Mouse (Mus musculus): Measurements from ENCODE around the gene Accsl.

The Accsl gene

GRCm38 (mm10) chr2:93880981-93881380, 12.0 kb upstream of the Accsl start:
- in situ Hi-C loops (cut with MboI; ENCODE audit: low pct_unique_long_range_greater_than_20kb in 1 of 2, low sequenced_read_pairs in 2 of 2, unreplicated experiment in 1 of 2) = no loop called here

GRCm38 (mm10) chr2:93880450-93880849, 11.5 kb upstream of the Accsl start:
- in situ Hi-C loops (cut with MboI; ENCODE audit: low pct_unique_long_range_greater_than_20kb in 1 of 2, low sequenced_read_pairs in 2 of 2, unreplicated experiment in 1 of 2) = no loop called here

GRCm38 (mm10) chr2:93877005-93877404, 8.0 kb upstream of the Accsl start:
- in situ Hi-C loops (cut with MboI; ENCODE audit: low pct_unique_long_range_greater_than_20kb in 1 of 2, low sequenced_read_pairs in 2 of 2, unreplicated experiment in 1 of 2) = loop anchor here in 1 of 2 experiments (10.0 kb wide), 1 partner anchor 128 kb away; no protein-coding TSS in a partner anchor

DNA sequence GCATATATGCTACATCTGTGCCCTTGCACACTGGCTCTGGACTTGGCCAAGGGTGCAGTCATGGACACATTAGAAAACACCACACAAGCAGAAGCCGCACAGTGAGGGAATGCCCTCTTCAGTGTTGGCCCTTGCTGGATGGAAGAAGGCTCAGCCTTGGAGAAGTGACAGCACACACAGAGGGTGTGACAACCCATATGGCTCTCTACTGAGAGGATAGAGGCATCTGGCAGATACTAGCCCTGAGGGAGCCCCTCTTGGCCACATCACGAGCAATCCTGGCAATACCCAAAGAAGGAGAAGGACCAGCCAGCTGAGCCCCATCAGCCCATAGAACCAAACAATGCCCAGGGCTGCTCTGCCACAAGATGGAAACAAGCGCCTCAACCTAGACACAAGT, 5.6 kb upstream of the Accsl start:
- in situ Hi-C loops (cut with MboI; ENCODE audit: low pct_unique_long_range_greater_than_20kb in 1 of 2, low sequenced_read_pairs in 2 of 2, unreplicated experiment in 1 of 2) = loop anchor here in 1 of 2 experiments (10.0 kb wide), 1 partner anchor 130 kb away; no protein-coding TSS in a partner anchor

- in situ Hi-C loops (cut with MboI; ENCODE audit: low pct_unique_long_range_greater_than_20kb in 1 of 2, low sequenced_read_pairs in 2 of 2, unreplicated experiment in 1 of 2) = loop anchor here in 1 of 2 experiments (10.0 kb wide), 1 partner anchor 131 kb away; no protein-coding TSS in a partner anchor
These were observed 5.2 kb upstream of the Accsl start for GRCm38 (mm10) chr2:93874227-93874514.

GRCm38 (mm10) chr2:93873449-93874226, 4.7 kb upstream of the Accsl start:
- in situ Hi-C loops (cut with MboI; ENCODE audit: low pct_unique_long_range_greater_than_20kb in 1 of 2, low sequenced_read_pairs in 2 of 2, unreplicated experiment in 1 of 2) = loop anchor here in 1 of 2 experiments (10.0 kb wide), 1 partner anchor 131 kb away; no protein-coding TSS in a partner anchor

DNA sequence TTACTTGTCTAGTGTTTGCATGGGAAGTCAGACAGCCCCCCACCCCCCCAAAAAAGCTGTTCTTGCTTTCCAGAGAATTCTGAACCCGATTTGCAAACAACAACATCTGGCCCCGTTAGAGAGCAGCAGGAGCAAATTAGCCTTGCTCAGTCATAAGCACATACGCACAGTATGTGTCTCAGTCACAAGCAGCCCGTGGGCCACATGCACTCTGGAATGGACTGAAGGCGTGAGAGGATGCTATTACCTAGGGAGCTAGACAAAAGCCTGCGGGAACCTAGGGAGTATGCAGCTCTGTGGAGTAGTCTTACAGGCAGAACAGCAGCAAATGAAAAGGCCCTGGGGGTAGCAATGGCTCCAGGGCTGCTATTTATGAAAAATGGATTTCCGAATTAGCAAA, 3.3 kb upstream of the Accsl start:
- in situ Hi-C loops (cut with MboI; ENCODE audit: low pct_unique_long_range_greater_than_20kb in 1 of 2, low sequenced_read_pairs in 2 of 2, unreplicated experiment in 1 of 2) = loop anchor here in 1 of 2 experiments (10.0 kb wide), 1 partner anchor 133 kb away; no protein-coding TSS in a partner anchor

DNA sequence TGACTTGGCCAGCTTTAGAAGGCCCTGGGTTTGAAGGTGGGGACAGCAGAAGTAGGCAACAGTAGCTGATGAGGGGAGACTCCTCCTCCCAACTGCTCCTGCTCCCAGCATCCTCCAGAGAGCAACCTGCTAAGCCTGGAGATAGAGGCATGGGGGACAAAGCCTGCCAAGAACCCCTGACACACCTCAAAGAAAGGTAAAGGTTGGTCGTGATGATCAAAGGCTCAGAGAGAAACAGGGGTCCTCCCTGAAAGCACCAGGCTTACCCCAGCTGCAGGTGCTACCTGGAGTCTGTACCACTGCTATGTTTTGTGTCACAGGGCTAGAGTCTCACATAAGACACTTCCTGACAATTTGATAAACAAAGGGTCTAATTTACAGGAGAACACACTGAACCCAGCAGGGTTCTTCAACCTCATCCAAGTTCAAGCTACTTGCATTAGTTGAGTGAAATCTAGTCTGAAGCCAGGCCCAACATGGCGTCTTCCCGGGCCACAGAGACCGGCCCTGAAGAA, 2.5 kb upstream of the Accsl start:
- in situ Hi-C loops (cut with MboI; ENCODE audit: low pct_unique_long_range_greater_than_20kb in 1 of 2, low sequenced_read_pairs in 2 of 2, unreplicated experiment in 1 of 2) = loop anchor here in 1 of 2 experiments (10.0 kb wide), 1 partner anchor 133 kb away; no protein-coding TSS in a partner anchor

DNA sequence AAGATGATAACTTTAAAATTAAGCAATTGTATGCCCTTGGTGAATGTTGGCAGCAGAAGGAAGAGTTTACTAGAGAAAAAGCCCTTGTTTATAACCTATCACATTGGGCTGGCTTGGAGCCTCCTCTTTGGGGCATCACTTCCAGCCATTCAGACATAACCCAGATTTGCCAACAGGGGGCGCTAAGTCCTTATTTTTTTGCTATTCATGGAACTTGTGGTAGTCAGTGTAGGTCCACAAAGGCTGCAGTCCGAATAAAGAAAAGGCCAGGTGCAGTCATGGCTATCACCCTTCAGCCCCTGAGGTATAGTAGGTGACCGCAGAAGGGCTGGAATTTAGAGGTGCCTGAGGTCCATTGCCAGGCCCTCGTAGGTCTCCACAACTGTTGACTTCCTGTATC, 1.9 kb upstream of the Accsl start:
- in situ Hi-C loops (cut with MboI; ENCODE audit: low pct_unique_long_range_greater_than_20kb in 1 of 2, low sequenced_read_pairs in 2 of 2, unreplicated experiment in 1 of 2) = loop anchor here in 1 of 2 experiments (10.0 kb wide), 1 partner anchor 134 kb away; no protein-coding TSS in a partner anchor

GRCm38 (mm10) chr2:93868566-93868965, 391 bp downstream of the Accsl start:
- in situ Hi-C loops (cut with MboI; ENCODE audit: low pct_unique_long_range_greater_than_20kb in 1 of 2, low sequenced_read_pairs in 2 of 2, unreplicated experiment in 1 of 2) = no loop called here

DNA sequence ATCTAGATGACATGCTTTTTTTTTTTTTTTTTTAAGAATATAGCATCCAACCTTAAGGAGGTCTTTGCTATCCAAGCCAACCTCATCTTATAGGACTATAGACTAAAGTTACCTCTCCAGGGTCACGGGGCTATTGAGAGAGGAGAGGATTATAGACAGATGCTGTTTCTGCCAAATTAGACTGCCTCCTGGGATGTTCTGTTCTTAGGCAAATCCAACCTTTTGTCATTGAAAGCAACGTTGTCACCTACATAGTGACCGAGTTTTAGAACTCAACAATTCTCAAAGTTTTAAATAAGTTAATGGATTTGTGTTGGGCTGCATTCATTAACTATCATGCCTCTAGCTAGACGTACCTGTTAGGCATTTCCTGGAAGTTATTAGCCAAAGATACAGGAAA, 5.7 kb downstream of the Accsl start:
- in situ Hi-C loops (cut with MboI; ENCODE audit: low pct_unique_long_range_greater_than_20kb in 1 of 2, low sequenced_read_pairs in 2 of 2, unreplicated experiment in 1 of 2) = no loop called here

GRCm38 (mm10) chr2:93858845-93859244, 10.1 kb downstream of the Accsl start:
- in situ Hi-C loops (cut with MboI; ENCODE audit: low pct_unique_long_range_greater_than_20kb in 1 of 2, low sequenced_read_pairs in 2 of 2, unreplicated experiment in 1 of 2) = no loop called here

DNA sequence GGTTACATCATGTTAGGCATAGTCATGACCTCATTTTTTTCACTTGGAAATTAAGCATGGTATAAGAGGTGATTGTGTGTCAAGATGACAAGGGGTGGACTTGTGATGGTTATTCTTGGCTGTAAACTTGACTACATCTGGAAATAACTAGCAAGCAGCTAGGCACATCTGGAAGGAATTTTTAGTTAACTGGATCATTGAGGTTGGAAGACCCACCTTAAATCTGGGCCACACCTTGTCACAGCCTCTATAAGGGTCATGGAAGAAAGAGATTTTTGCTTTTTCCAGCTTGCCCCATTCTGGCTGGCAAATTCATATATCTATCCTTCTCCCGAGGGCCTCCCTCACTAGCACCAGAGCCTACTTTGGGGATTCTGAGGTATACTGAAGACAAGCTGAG, 17.7 kb downstream of the Accsl start:
- in situ Hi-C loops (cut with MboI; ENCODE audit: low pct_unique_long_range_greater_than_20kb in 1 of 2, low sequenced_read_pairs in 2 of 2, unreplicated experiment in 1 of 2) = no loop called here

DNA sequence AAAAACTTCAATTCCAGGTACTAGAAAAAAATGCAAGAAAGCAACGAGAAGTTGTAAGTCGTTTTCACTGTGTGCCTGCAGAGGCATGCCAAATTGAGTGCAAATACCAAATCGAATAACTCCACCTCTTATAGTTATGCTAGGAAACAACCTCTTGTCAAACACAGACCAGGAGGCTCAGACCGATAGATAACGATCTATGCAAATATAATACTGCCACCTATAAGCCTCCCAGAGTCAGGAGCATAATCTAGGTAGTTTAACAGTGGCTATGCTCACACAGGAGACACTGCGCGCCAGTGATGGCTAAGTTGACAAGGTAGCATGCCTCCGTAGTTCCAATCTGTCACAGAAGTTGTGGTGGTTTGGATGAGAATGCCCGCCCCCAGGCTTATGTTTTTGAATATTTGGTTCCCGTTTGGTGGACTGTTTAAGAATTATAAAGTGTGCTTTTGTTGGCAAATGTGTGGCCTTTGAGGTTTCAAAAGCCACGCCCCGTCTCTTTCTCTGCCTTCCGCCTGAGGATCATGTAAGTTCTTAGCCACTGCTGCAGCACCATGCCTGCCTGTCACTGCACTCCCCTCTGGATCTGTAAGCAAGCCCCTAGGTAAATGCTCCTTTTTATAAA, 18.5 kb downstream of the Accsl start:
- in situ Hi-C loops (cut with MboI; ENCODE audit: low pct_unique_long_range_greater_than_20kb in 1 of 2, low sequenced_read_pairs in 2 of 2, unreplicated experiment in 1 of 2) = no loop called here

GRCm38 (mm10) chr2:93849505-93850089, 19.4 kb downstream of the Accsl start, which contains the start of gene Accs:
Gene Accs, minus strand, starts transcription at chr2:93849943.
- in situ Hi-C loops (cut with MboI; ENCODE audit: low pct_unique_long_range_greater_than_20kb in 1 of 2, low sequenced_read_pairs in 2 of 2, unreplicated experiment in 1 of 2) = loop anchor here in 1 of 2 experiments (25.0 kb wide), 1 partner anchor 413 kb away; no protein-coding TSS in a partner anchor

DNA sequence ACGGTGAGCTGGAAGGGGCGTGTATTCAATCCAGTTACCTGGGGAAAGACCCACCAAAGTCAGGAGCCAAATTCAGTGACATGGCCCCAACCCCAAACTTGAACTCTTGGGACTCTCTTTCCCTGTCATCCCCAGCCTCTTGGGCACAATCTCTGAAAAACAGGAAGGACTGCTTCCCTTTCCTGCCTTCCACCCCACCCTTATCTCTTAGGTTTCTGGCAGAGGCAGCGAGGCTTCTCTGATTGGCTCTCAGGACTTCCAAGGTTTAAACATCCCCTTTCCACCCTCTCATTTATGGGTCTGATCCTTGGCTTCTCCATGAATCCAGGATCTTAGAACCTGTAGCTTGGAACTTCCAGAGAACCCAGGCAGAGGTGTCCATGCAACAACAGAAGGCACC, 27.6 kb downstream of the Accsl start:
- in situ Hi-C loops (cut with MboI; ENCODE audit: low pct_unique_long_range_greater_than_20kb in 1 of 2, low sequenced_read_pairs in 2 of 2, unreplicated experiment in 1 of 2) = loop anchor here in 1 of 2 experiments (25.0 kb wide), 1 partner anchor 421 kb away; no protein-coding TSS in a partner anchor

GRCm38 (mm10) chr2:93840109-93840508, 28.8 kb downstream of the Accsl start:
- in situ Hi-C loops (cut with MboI; ENCODE audit: low pct_unique_long_range_greater_than_20kb in 1 of 2, low sequenced_read_pairs in 2 of 2, unreplicated experiment in 1 of 2) = loop anchor here in 1 of 2 experiments (25.0 kb wide), 1 partner anchor 422 kb away; no protein-coding TSS in a partner anchor

- in situ Hi-C loops (cut with MboI; ENCODE audit: low pct_unique_long_range_greater_than_20kb in 1 of 2, low sequenced_read_pairs in 2 of 2, unreplicated experiment in 1 of 2) = loop anchor here in 1 of 2 experiments (25.0 kb wide), 1 partner anchor 423 kb away; no protein-coding TSS in a partner anchor
These were observed 30.0 kb downstream of the Accsl start for GRCm38 (mm10) chr2:93838931-93839330.
